Mouse (Mus musculus) megakaryocyte, embryonic 14.5 days (primary cell): Measurements from ENCODE around the gene Hacd2. TPM values are rescaled to one million over a fixed set of nuclear protein-coding genes. Genes with fewer than 3 reads are reported as not detected.

Experiments used
- H3K27me3 ChIP-seq: replicated peaks from 2 replicates; pipeline ENCODE3; 2012; ENCODE audit warnings: inconsistent platforms
- H3K36me3 ChIP-seq: replicated peaks from 2 replicates; pipeline ENCODE3; 2012; ENCODE audit warnings: low read length, inconsistent platforms, mixed read lengths
- H3K4me1 ChIP-seq: 2 replicates; pipeline ENCODE4 v1.6.1; 2012; ENCODE audit warnings: inconsistent platforms
- H3K4me3 ChIP-seq: replicated peaks from 2 replicates; pipeline ENCODE3; 2012; ENCODE audit warnings: moderate library complexity, mild to moderate bottlenecking, inconsistent platforms
- H3K9me3 ChIP-seq: 2 replicates; pipeline ENCODE4 v1.6.1; 2012; ENCODE audit warnings: inconsistent platforms
- FLI1 ChIP-seq: IDR thresholded peaks from 2 replicates; pipeline ENCODE4 v1.6.1; 2012; ENCODE audit warnings: low read length, inconsistent platforms, mixed read lengths
- GATA1 ChIP-seq: IDR thresholded peaks from 3 replicates; pipeline ENCODE4 v1.6.1; 2012; ENCODE audit warnings: mixed read lengths, low read length, inconsistent platforms, borderline replicate concordance
- polyA plus RNA-seq: library from polyadenylated mRNA; stranded (reverse); fragments of >175 nt; gene quantifications from 2 replicates; pipeline ENCODE4 v1.2.3, GENCODE M21; 2012; ENCODE audit warnings: low replicate concordance; ENCODE audit not compliant: insufficient read depth

Gene Hacd2
- polyA plus RNA-seq, 1 experiment: 58.7 TPM

GRCm38 (mm10) chr16:35033241-35033640 is 11.0 kb downstream of the Hacd2 start:
- H3K4me3 ChIP-seq: no peak overlapping the region
- H3K4me1 ChIP-seq: peaks cover 61% of the 10 kb centered on the region
- H3K36me3 ChIP-seq: peaks cover 72% of the 10 kb centered on the region
- H3K27me3 ChIP-seq: no peaks in the 10 kb centered on the region
- no peak for TF ChIP-seq FLI1
- no peak for TF ChIP-seq GATA1
- no peaks in the 10 kb centered on the region for H3K9me3 ChIP-seq

- Histone ChIP-seq H3K27me3 (no peaks in the 10 kb centered on the region), H3K9me3 (no peaks in the 10 kb centered on the region), H3K36me3 (peaks cover 70% of the 10 kb centered on the region), H3K4me3 (peak overlapping the region; percentile 28), H3K4me1 (peaks cover 69% of the 10 kb centered on the region)
- no peak for TF ChIP-seq GATA1
- no peak for TF ChIP-seq FLI1
These were observed 11.8 kb downstream of the Hacd2 start for GRCm38 (mm10) chr16:35033809-35034577.

GRCm38 (mm10) chr16:35034971-35035370 is 12.7 kb downstream of the Hacd2 start:
- Histone ChIP-seq H3K36me3 (peaks cover 71% of the 10 kb centered on the region), H3K27me3 (no peaks in the 10 kb centered on the region), H3K4me3 (no peak overlapping the region), H3K4me1 (peaks cover 78% of the 10 kb centered on the region), H3K9me3 (no peaks in the 10 kb centered on the region)
- TF ChIP-seq FLI1 (no peak), GATA1 (no peak)

GRCm38 (mm10) chr16:35036754-35037153 is 14.5 kb downstream of the Hacd2 start:
- H3K36me3 ChIP-seq: peaks cover 77% of the 10 kb centered on the region

GRCm38 (mm10) chr16:35038343-35039057 is 16.3 kb downstream of the Hacd2 start:
- Histone ChIP-seq H3K9me3 (no peaks in the 10 kb centered on the region), H3K4me3 (no peak overlapping the region), H3K4me1 (peaks cover 60% of the 10 kb centered on the region), H3K27me3 (no peaks in the 10 kb centered on the region), H3K36me3 (peaks cover 81% of the 10 kb centered on the region)
- no peak for TF ChIP-seq FLI1

More at GRCm38 (mm10) chr16:35036754-35037153, 14.5 kb downstream of the Hacd2 start:
- no peaks in the 10 kb centered on the region for H3K9me3 ChIP-seq
- no peak overlapping the region for H3K4me3 ChIP-seq
- H3K27me3 ChIP-seq: no peaks in the 10 kb centered on the region
- TF ChIP-seq FLI1 (no peak), GATA1 (no peak)
- H3K4me1 ChIP-seq: peaks cover 77% of the 10 kb centered on the region

- peaks cover 87% of the 10 kb centered on the region for H3K36me3 ChIP-seq
- peaks cover 46% of the 10 kb centered on the region for H3K4me1 ChIP-seq
- H3K9me3 ChIP-seq: no peaks in the 10 kb centered on the region
- no peaks in the 10 kb centered on the region for H3K27me3 ChIP-seq
- TF ChIP-seq FLI1: no peak
- no peak for TF ChIP-seq GATA1
- no peak overlapping the region for H3K4me3 ChIP-seq
These were observed 17.9 kb downstream of the Hacd2 start for GRCm38 (mm10) chr16:35040154-35040553.

- H3K4me3 ChIP-seq: no peak overlapping the region
- peaks cover 40% of the 10 kb centered on the region for H3K4me1 ChIP-seq
- no peak for TF ChIP-seq FLI1
- no peak for TF ChIP-seq GATA1
- H3K36me3 ChIP-seq: peaks cover 82% of the 10 kb centered on the region
- no peaks in the 10 kb centered on the region for H3K9me3 ChIP-seq
- no peaks in the 10 kb centered on the region for H3K27me3 ChIP-seq
These were observed 18.8 kb downstream of the Hacd2 start for GRCm38 (mm10) chr16:35041001-35041400.

- H3K4me1 ChIP-seq: peaks cover 22% of the 10 kb centered on the region
- H3K9me3 ChIP-seq: no peaks in the 10 kb centered on the region
- no peak overlapping the region for H3K4me3 ChIP-seq
- H3K36me3 ChIP-seq: peaks cover 75% of the 10 kb centered on the region
- H3K27me3 ChIP-seq: no peaks in the 10 kb centered on the region
- no peak for TF ChIP-seq FLI1
- no peak for TF ChIP-seq GATA1
These were observed 24.0 kb downstream of the Hacd2 start for GRCm38 (mm10) chr16:35046081-35046775.

GRCm38 (mm10) chr16:35047272-35047969 is 25.2 kb downstream of the Hacd2 start:
- no peak overlapping the region for H3K4me3 ChIP-seq
- no peaks in the 10 kb centered on the region for H3K9me3 ChIP-seq
- H3K36me3 ChIP-seq: peaks cover 72% of the 10 kb centered on the region
- H3K4me1 ChIP-seq: peaks cover 30% of the 10 kb centered on the region
- TF ChIP-seq FLI1 (no peak), GATA1 (no peak)
- no peaks in the 10 kb centered on the region for H3K27me3 ChIP-seq

- Histone ChIP-seq H3K9me3 (no peaks in the 10 kb centered on the region), H3K36me3 (peaks cover 60% of the 10 kb centered on the region), H3K4me3 (no peak overlapping the region), H3K27me3 (no peaks in the 10 kb centered on the region), H3K4me1 (peaks cover 56% of the 10 kb centered on the region)
- no peak for TF ChIP-seq GATA1
- TF ChIP-seq FLI1: no peak
These were observed 28.8 kb downstream of the Hacd2 start for GRCm38 (mm10) chr16:35051066-35051465.
